Comparison of ENCODE assay signal across 9 mouse cellular contexts in the genomic region with DNA sequence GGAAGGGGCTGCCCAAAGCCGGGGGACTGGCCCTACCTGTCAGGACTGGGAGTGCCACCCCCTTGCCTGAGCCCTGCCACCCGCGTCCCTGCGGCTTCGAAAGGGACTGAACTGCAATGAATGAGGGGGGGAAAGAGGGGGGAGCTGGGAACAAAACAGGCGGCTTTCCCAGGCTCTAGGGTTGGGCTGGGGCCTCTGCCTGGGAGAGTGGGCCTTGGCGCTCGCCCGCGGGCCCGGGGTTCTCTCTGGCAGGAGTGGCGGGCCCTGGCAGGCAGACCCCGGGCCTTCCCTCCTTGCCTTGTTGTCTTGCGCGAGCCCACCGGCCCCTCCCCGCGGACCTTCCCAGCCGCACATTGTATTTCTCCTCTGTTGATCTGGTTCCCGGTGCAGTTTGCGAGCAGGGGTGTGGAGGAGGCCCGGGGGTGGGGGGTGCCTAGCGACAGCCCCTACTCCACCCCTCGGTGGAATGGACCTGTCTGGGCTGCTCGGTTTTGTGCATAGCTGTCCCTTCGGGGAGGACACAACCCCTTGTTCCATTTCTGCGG. TPM values are rescaled to one million over a fixed set of nuclear protein-coding genes. Genes with fewer than 3 reads are reported as not detected.
DNase-seq lines count a peak whose midpoint lies in the region; ATAC-seq and TF ChIP-seq lines count a peak whose summit lies in the region.
"Had no signal": no experiment of that assay in that cellular context is flagged by ENCODE, and none has a peak within 500 bp of the region (broad histone marks: within the 10 kb centered on the region; RNA-seq: fewer than 3 reads in every experiment).

No protein-coding gene starts in this region.

- no peaks in the 10 kb centered on the region for H3K9me3 ChIP-seq in heart, embryonic 12.5 days (replicated peaks)
- H3K9me3 ChIP-seq in ES-E14 (ENCODE audit: control insufficient read depth, insufficient read depth, low read depth, low read length) = no peaks in the 10 kb centered on the region
- no peaks in the 10 kb centered on the region for H3K9me3 ChIP-seq in forebrain, embryonic 12.5 days
- H3K9me3 ChIP-seq in liver, embryonic 13.5 days (replicated peaks) = no peaks in the 10 kb centered on the region

- H3K27ac ChIP-seq in heart, embryonic 12.5 days (ENCODE audit: poor library complexity, severe bottlenecking) = 0 out of 2 replicates have a peak overlapping the region, but pooled peaks have one; percentile 4
- no peak overlapping the region for H3K27ac ChIP-seq in ES-E14 (ENCODE audit: insufficient read depth, low read depth, low read length, poor library complexity, severe bottlenecking)
- H3K27ac ChIP-seq in forebrain, embryonic 12.5 days = peak overlapping the region; percentile 100
- H3K27ac ChIP-seq in liver, embryonic 13.5 days = no peak overlapping the region

- peaks cover 77% of the 10 kb centered on the region for H3K27me3 ChIP-seq in heart, embryonic 12.5 days (replicated peaks)
- H3K27me3 ChIP-seq in forebrain, embryonic 12.5 days = no peaks in the 10 kb centered on the region
- peaks cover 87% of the 10 kb centered on the region for H3K27me3 ChIP-seq in liver, embryonic 13.5 days

- under 1% methylated on average over 27 of the region's 27 CpGs for WGBS in heart, embryonic 12.5 days
- under 1% methylated on average over 23 of the region's 27 CpGs for WGBS in forebrain, embryonic 12.5 days
- WGBS in liver, embryonic 13.5 days (ENCODE audit: insufficient replicate concordance) = 4% methylated on average over 27 of the region's 27 CpGs

- in situ Hi-C loops in ES-E14 (cut with MboI; ENCODE audit: low sequenced_read_pairs in 2 of 2, unreplicated experiment in 2 of 2) = no loop called here

- no peaks in the 10 kb centered on the region for H3K36me3 ChIP-seq in heart, embryonic 12.5 days
- no peaks in the 10 kb centered on the region for H3K36me3 ChIP-seq in ES-E14 (ENCODE audit: control insufficient read depth, insufficient read depth, low read length, poor library complexity, severe bottlenecking)
- H3K36me3 ChIP-seq in forebrain, embryonic 12.5 days (replicated peaks) = no peaks in the 10 kb centered on the region
- no peaks in the 10 kb centered on the region for H3K36me3 ChIP-seq in liver, embryonic 13.5 days

- H3K4me3 ChIP-seq in heart, embryonic 12.5 days = peak overlapping the region; percentile 94
- peak overlapping the region; percentile 85 to 87 for H3K4me3 ChIP-seq in ES-E14 (ENCODE audit: insufficient read depth in 1 of 2, low read depth in 1 of 2, low read length in 2 of 2, poor library complexity in 1 of 2, severe bottlenecking in 1 of 2)
- H3K4me3 ChIP-seq in forebrain, embryonic 12.5 days (replicated peaks) = peak overlapping the region; percentile 99
- H3K4me3 ChIP-seq in liver, embryonic 13.5 days (replicated peaks) = peak overlapping the region; percentile 60

- ATAC-seq in heart, embryonic 12.5 days (ENCODE audit: insufficient number of reproducible peaks, low FRiP score) = peak; percentile 22; the same call in 1 of the 2 replicates
- ATAC-seq in forebrain, embryonic 12.5 days (ENCODE audit: low FRiP score) = peak; percentile 76
- ATAC-seq in liver, embryonic 13.5 days (ENCODE audit: low read depth) = no peak; the same call in 1 of the 2 replicates
- no peak for ATAC-seq in megakaryocyte-erythroid progenitor cell, adult 5-6 weeks (replicated peaks; ENCODE audit: low FRiP score, low TSS enrichment, poor library complexity, severe bottlenecking)
- no peak for ATAC-seq in erythroblast, adult 5-6 weeks (replicated peaks; ENCODE audit: low FRiP score, poor library complexity, severe bottlenecking)

- peak overlapping the region; percentile 99 for H3K4me2 ChIP-seq in heart, embryonic 12.5 days
- H3K4me2 ChIP-seq in forebrain, embryonic 12.5 days = peak overlapping the region; percentile 96
- H3K4me2 ChIP-seq in liver, embryonic 13.5 days = peak overlapping the region; percentile 73

- peaks cover 16% of the 10 kb centered on the region for H3K4me1 ChIP-seq in heart, embryonic 12.5 days (replicated peaks)
- H3K4me1 ChIP-seq in ES-E14 (ENCODE audit: control insufficient read depth in 2 of 2, insufficient read depth in 2 of 2, low read length in 2 of 2, poor library complexity in 1 of 2) = peaks cover 0 to 11% of the 10 kb centered on the region in 2 experiments; a peak in 1 of 4 replicates
- H3K4me1 ChIP-seq in forebrain, embryonic 12.5 days = peaks cover 76% of the 10 kb centered on the region
- peaks cover 14% of the 10 kb centered on the region for H3K4me1 ChIP-seq in liver, embryonic 13.5 days (replicated peaks)

- no peak for DNase-seq in heart, postnatal 25 days (ENCODE audit: low spot score)
- DNase-seq in ES-E14 (ENCODE audit: low read depth, low spot score) = no peak
- DNase-seq in liver, embryonic 13.5 days = no peak
- peak; percentile 7 for DNase-seq in yolk sac, embryonic 10.5 days (ENCODE audit: low spot score)

- intact Hi-C loops in heart, postnatal 25 days (cut with DNase I) = no loop called here

- H3K9ac ChIP-seq in heart, embryonic 12.5 days = peak overlapping the region; percentile 83
- peak overlapping the region; percentile 73 for H3K9ac ChIP-seq in ES-E14 (ENCODE audit: insufficient read depth, low read depth, low read length, poor library complexity, severe bottlenecking)
- peak overlapping the region; percentile 100 for H3K9ac ChIP-seq in forebrain, embryonic 12.5 days
- H3K9ac ChIP-seq in liver, embryonic 13.5 days = peak overlapping the region; percentile 43; the same call in 1 of the 2 replicates

TF ChIP-seq in ES-E14, 5 proteins besides CTCF, POLR2A, EP300 and RAD21:
- TF ChIP-seq HCFC1 (IDR thresholded peaks at IDR 0.05; ENCODE audit: borderline replicate concordance, insufficient read depth, low read length) (no peak), CHD2 (IDR thresholded peaks at IDR 0.05; ENCODE audit: low read depth, low read length) (no peak), ZC3H11A (IDR thresholded peaks at IDR 0.05; ENCODE audit: borderline replicate concordance, low read depth, low read length) (no peak), MAFK (IDR thresholded peaks at IDR 0.05; ENCODE audit: insufficient read depth, low read depth, low read length) (no peak), ZNF384 (IDR thresholded peaks at IDR 0.05; ENCODE audit: low read depth, low read length) (no peak)

RNA-seq across cellular contexts. Expression of a gene that starts 0.7 kb away (rescaled TPM):
- polyA plus RNA-seq in heart, embryonic 12.5 days (2016; fragmentation: Nextera tagmentation; extraction: Ambion mirVana) = 1.5 and 2.1 TPM in 2 replicates
- total RNA-seq in heart, postnatal 25 days (2021) = under 1 TPM; 0.49 to 0.89 TPM
- total RNA-seq in ES-E14 (2012; rRNA removed) = 15.5 and 37.5 TPM in 2 replicates
- polyA plus RNA-seq in forebrain, embryonic 12.5 days (2016; fragmentation: Nextera tagmentation; extraction: Ambion mirVana) = 20.3 and 30.2 TPM in 2 replicates
- 0.36 and 0.50 TPM in 2 replicates for polyA plus RNA-seq in liver, embryonic 13.5 days (2015; fragmentation: Nextera tagmentation; extraction: Ambion mirVana)
- total RNA-seq in megakaryocyte-erythroid progenitor cell, adult 5-6 weeks (2014; fragmentation: Nextera tagmentation) = not detected in 2 replicates
- total RNA-seq in megakaryocyte-erythroid progenitor cell, adult 5-6 weeks (2017) = 0.56 TPM in 1 of 2 replicates, not detected in the other
- total RNA-seq in erythroblast, adult 5-6 weeks (2015; ENCODE audit: low replicate concordance) = not detected in 2 replicates
- total RNA-seq in erythroblast, adult 5-6 weeks (2017; ENCODE audit: low replicate concordance) = 0.09 and 1.4 TPM in 2 replicates

RNA-seq across cellular contexts. Expression of a gene that starts 49.5 kb away (rescaled TPM):
- polyA plus RNA-seq in heart, embryonic 12.5 days (2016; fragmentation: Nextera tagmentation; extraction: Ambion mirVana) = 18.8 and 19.3 TPM in 2 replicates
- total RNA-seq in heart, postnatal 25 days (2021) = 10 to 100 TPM; 47.0 to 48.4 TPM
- not detected in 2 replicates for total RNA-seq in ES-E14 (2012; rRNA removed)
- polyA plus RNA-seq in forebrain, embryonic 12.5 days (2016; fragmentation: Nextera tagmentation; extraction: Ambion mirVana) = 16.0 and 18.8 TPM in 2 replicates
- 67.4 and 70.9 TPM in 2 replicates for polyA plus RNA-seq in liver, embryonic 13.5 days (2015; fragmentation: Nextera tagmentation; extraction: Ambion mirVana)
- not detected in 2 replicates for total RNA-seq in megakaryocyte-erythroid progenitor cell, adult 5-6 weeks (2014; fragmentation: Nextera tagmentation)
- not detected in 2 replicates for total RNA-seq in megakaryocyte-erythroid progenitor cell, adult 5-6 weeks (2017)
- 65.4 and 84.5 TPM in 2 replicates for total RNA-seq in erythroblast, adult 5-6 weeks (2015; ENCODE audit: low replicate concordance)
- total RNA-seq in erythroblast, adult 5-6 weeks (2017; ENCODE audit: low replicate concordance) = 20.3 and 29.7 TPM in 2 replicates
- total RNA-seq: MEL had no signal

RNA-seq across cellular contexts. Expression of a gene that starts 56.4 kb away (rescaled TPM):
- polyA plus RNA-seq in heart, embryonic 12.5 days (2016; fragmentation: Nextera tagmentation; extraction: Ambion mirVana) = 9.7 and 11.9 TPM in 2 replicates
- 10 to 100 TPM; 35.2 to 41.2 TPM for total RNA-seq in heart, postnatal 25 days (2021)
- total RNA-seq in ES-E14 (2012; rRNA removed) = not detected in 2 replicates
- polyA plus RNA-seq in forebrain, embryonic 12.5 days (2016; fragmentation: Nextera tagmentation; extraction: Ambion mirVana) = 9.5 and 10.2 TPM in 2 replicates
- polyA plus RNA-seq in liver, embryonic 13.5 days (2015; fragmentation: Nextera tagmentation; extraction: Ambion mirVana) = 31.3 and 33.0 TPM in 2 replicates
- total RNA-seq in megakaryocyte-erythroid progenitor cell, adult 5-6 weeks (2014; fragmentation: Nextera tagmentation) = not detected in 2 replicates
- 3.4 TPM in 1 of 2 replicates, not detected in the other for total RNA-seq in megakaryocyte-erythroid progenitor cell, adult 5-6 weeks (2017)
- 27.1 and 31.3 TPM in 2 replicates for total RNA-seq in erythroblast, adult 5-6 weeks (2015; ENCODE audit: low replicate concordance)
- total RNA-seq in erythroblast, adult 5-6 weeks (2017; ENCODE audit: low replicate concordance) = 26.6 and 32.5 TPM in 2 replicates
- total RNA-seq: MEL had no signal

Comparison
In these comparisons a context has a peak if more than half of its experiments do, and no peak if none do; other contexts are left out.
1. ATAC-seq: peak in heart, embryonic 12.5 days (single experiment) and forebrain, embryonic 12.5 days (single experiment); none in liver, embryonic 13.5 days (single experiment), megakaryocyte-erythroid progenitor cell, adult 5-6 weeks (single experiment) and erythroblast, adult 5-6 weeks (single experiment).
2. H3K27ac ChIP-seq: peak in heart, embryonic 12.5 days (single experiment) and forebrain, embryonic 12.5 days (single experiment); none in ES-E14 (single experiment) and liver, embryonic 13.5 days (single experiment).
3. H3K9ac ChIP-seq: peak in every context shown above with its lines; median percentile 100 in forebrain, embryonic 12.5 days; 83 in heart, embryonic 12.5 days; 73 in ES-E14; 43 in liver, embryonic 13.5 days.
4. RNA of a gene that starts 49.5 kb away (total RNA-seq): 20.3 to 84.5 TPM in erythroblast, adult 5-6 weeks and 47.0 to 48.4 TPM in heart, postnatal 25 days; not detected in ES-E14 and not detected in megakaryocyte-erythroid progenitor cell, adult 5-6 weeks; every median in the first group is over 10 times any median in the second.
5. RNA of a gene that starts 56.4 kb away (total RNA-seq): 35.2 to 41.2 TPM in heart, postnatal 25 days and 26.6 to 32.5 TPM in erythroblast, adult 5-6 weeks; not detected in ES-E14 and 3.4 TPM in megakaryocyte-erythroid progenitor cell, adult 5-6 weeks; every median in the first group is over 4 times any median in the second.
6. Peak in every context shown above with its lines, with median percentiles within 50 percentile points of each other: H3K4me2 ChIP-seq and H3K4me3 ChIP-seq.